Mouse (Mus musculus) intestine, postnatal 0 days (tissue): ENCODE measurements around the gene Parvg. TPM values are rescaled to one million over a fixed set of nuclear protein-coding genes. Genes with fewer than 3 reads are reported as not detected.

ENCODE experiments used
- ATAC-seq: fragments of 200-750 bp; cut with Nextera tagmentation; 2 replicates; pipeline ENCODE4 v1.8.0; 2017; ENCODE audit warnings: mild to moderate bottlenecking, moderate TSS enrichment, moderate library complexity
- H3K27ac ChIP-seq: fragments of 300-500 bp; sonication (generic); 2 replicates; pipeline ENCODE4 v1.5.1; 2014; ENCODE audit warnings: mild to moderate bottlenecking, low read depth, low read length, moderate library complexity
- H3K27me3 ChIP-seq: fragments of 300-500 bp; sonication (generic); replicated peaks from 2 replicates; pipeline ENCODE4 v1.6.1; 2014; ENCODE audit warnings: low read length, mixed read lengths; ENCODE audit not compliant: control insufficient read depth, insufficient read depth
- H3K36me3 ChIP-seq: fragments of 300-500 bp; sonication (generic); 2 replicates; pipeline ENCODE4 v1.6.1; 2014; ENCODE audit warnings: mild to moderate bottlenecking, moderate library complexity; ENCODE audit not compliant: control insufficient read depth, insufficient read depth
- H3K4me1 ChIP-seq: fragments of 300-500 bp; sonication (generic); replicated peaks from 2 replicates; pipeline ENCODE4 v1.6.1; 2014; ENCODE audit warnings: antibody characterized with exemption, low read length, mixed read lengths; ENCODE audit not compliant: control insufficient read depth, insufficient read depth
- H3K4me2 ChIP-seq: fragments of 300-500 bp; sonication (generic); replicated peaks from 2 replicates; pipeline ENCODE4 v1.6.1; 2014; ENCODE audit warnings: low read depth, mild to moderate bottlenecking, moderate library complexity
- H3K4me3 ChIP-seq: fragments of 300-500 bp; sonication (generic); 2 replicates; pipeline ENCODE4 v1.5.1; 2014; ENCODE audit warnings: low read depth, low read length
- H3K9ac ChIP-seq: fragments of 300-500 bp; sonication (generic); 2 replicates; pipeline ENCODE4 v1.6.1; 2014; ENCODE audit warnings: mild to moderate bottlenecking, low read depth, low read length
- H3K9me3 ChIP-seq: fragments of 300-500 bp; sonication (generic); 2 replicates; pipeline ENCODE4 v1.6.1; 2016; ENCODE audit warnings: mixed run types; ENCODE audit not compliant: control insufficient read depth
- CTCF ChIP-seq: sonication (generic); IDR thresholded peaks from 2 replicates; pipeline ENCODE4 v1.5.1; 2016; ENCODE audit warnings: low read depth, mild to moderate bottlenecking, control low read depth, antibody characterized with exemption, moderate library complexity
- WGBS: fragments of 180-500 bp; shearing (Covaris S2); extraction: QIAGEN DNeasy Blood & Tissue Kit; methylation state at CpG from one replicate; pipeline ENCODE4 v1.1.7; 2014; 5-methylcytosine and 5-hydroxymethylcytosine counted together
- polyA plus RNA-seq: library from polyadenylated mRNA; unstranded; fragments of >200 nt; fragmentation: Nextera tagmentation; extraction: Ambion mirVana; gene quantifications from 2 replicates; pipeline ENCODE4 v1.2.1, GENCODE M21; 2015

Parvg gene
- polyA plus RNA-seq, 1 experiment from 2014 or later = 1.2 TPM

DNA sequence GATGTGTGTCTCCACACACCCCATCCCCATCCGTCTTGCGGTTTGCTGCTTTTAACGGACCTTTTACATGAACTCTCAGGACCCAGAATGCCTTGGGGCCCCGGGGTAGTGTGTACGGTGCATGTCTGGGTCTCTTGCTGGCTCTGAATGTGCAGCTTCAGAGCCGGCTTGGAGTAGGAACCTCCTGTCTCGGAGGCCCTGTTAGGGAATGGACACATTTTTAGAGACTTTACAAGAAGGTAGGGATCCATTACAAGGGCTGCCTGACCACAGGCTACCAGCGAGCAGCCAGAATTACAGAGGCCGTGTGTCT, 10.3 kb upstream of the Parvg start:
- no peak for ATAC-seq
- H3K4me1 ChIP-seq = peaks cover 4% of the 10 kb centered on the region; the same call in 1 of the 2 replicates
- H3K27me3 ChIP-seq = no peaks in the 10 kb centered on the region
- no peak overlapping the region for H3K4me3 ChIP-seq
- no peak overlapping the region for H3K4me2 ChIP-seq
- no peak for TF ChIP-seq CTCF
- H3K36me3 ChIP-seq = no peaks in the 10 kb centered on the region
- WGBS = 41% methylated on average over 9 of the region's 9 CpGs
- H3K27ac ChIP-seq = no peak overlapping the region
- no peak overlapping the region for H3K9ac ChIP-seq
- no peaks in the 10 kb centered on the region for H3K9me3 ChIP-seq

DNA sequence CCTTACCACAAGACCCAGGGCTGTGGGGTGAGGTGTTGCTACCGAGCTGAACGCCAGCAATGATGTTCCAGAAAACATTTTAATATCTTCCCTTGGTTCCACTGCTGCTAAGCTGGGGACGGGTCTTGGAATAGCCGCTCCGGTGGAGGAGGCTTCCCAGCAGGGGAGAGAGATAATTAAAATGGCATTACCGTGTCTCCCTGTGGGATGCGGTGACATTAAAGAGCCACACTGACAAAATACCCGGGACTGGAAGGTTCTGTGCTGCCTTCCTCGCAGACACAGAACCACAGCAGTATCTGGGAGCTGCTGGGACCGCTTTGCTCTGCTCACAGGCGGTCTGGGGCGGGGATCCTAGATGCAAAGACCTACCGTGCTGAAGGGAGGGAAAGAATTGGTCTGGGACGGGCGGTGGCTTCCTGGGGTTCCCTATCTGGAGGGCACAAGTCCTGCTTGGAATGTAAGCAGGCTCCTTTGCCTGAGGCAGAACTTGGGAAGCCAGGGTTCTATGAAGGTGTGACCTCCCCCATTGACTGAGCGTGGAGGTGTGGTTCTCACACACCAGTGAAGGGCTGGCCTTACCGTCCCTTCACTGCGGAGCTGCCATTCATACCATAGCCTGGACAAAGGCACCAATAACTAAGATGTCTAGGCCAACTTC, 9.3 kb upstream of the Parvg start:
- WGBS = 60% methylated on average over 18 of the region's 18 CpGs
- ATAC-seq = no peak
- Histone ChIP-seq H3K4me1 (peaks cover 4% of the 10 kb centered on the region; the same call in 1 of the 2 replicates), H3K4me2 (no peak overlapping the region), H3K9me3 (no peaks in the 10 kb centered on the region), H3K36me3 (no peaks in the 10 kb centered on the region), H3K27ac (no peak overlapping the region), H3K9ac (no peak overlapping the region), H3K4me3 (no peak overlapping the region), H3K27me3 (no peaks in the 10 kb centered on the region)
- TF ChIP-seq CTCF = no peak

- no peak for ATAC-seq
These were observed 8.4 kb upstream of the Parvg start for GRCm38 (mm10) chr15:84315276-84316046.

GRCm38 (mm10) chr15:84319393-84319792, 4.4 kb upstream of the Parvg start:
- H3K9ac ChIP-seq = no peak overlapping the region
- TF ChIP-seq CTCF = no peak
- 93% methylated on average over 4 of the region's 4 CpGs for WGBS
- H3K4me3 ChIP-seq = no peak overlapping the region
- H3K27me3 ChIP-seq = no peaks in the 10 kb centered on the region
- no peaks in the 10 kb centered on the region for H3K4me1 ChIP-seq
- no peak overlapping the region for H3K4me2 ChIP-seq
- no peaks in the 10 kb centered on the region for H3K36me3 ChIP-seq
- no peaks in the 10 kb centered on the region for H3K9me3 ChIP-seq
- no peak for ATAC-seq
- no peak overlapping the region for H3K27ac ChIP-seq

More at GRCm38 (mm10) chr15:84315276-84316046, 8.4 kb upstream of the Parvg start:
- Histone ChIP-seq H3K4me1 (peaks cover 4% of the 10 kb centered on the region; the same call in 1 of the 2 replicates), H3K27ac (no peak overlapping the region), H3K9ac (no peak overlapping the region), H3K4me3 (no peak overlapping the region), H3K36me3 (no peaks in the 10 kb centered on the region), H3K27me3 (no peaks in the 10 kb centered on the region), H3K4me2 (no peak overlapping the region), H3K9me3 (no peaks in the 10 kb centered on the region)
- no peak for TF ChIP-seq CTCF
- 54% methylated on average over 15 of the region's 15 CpGs for WGBS

DNA sequence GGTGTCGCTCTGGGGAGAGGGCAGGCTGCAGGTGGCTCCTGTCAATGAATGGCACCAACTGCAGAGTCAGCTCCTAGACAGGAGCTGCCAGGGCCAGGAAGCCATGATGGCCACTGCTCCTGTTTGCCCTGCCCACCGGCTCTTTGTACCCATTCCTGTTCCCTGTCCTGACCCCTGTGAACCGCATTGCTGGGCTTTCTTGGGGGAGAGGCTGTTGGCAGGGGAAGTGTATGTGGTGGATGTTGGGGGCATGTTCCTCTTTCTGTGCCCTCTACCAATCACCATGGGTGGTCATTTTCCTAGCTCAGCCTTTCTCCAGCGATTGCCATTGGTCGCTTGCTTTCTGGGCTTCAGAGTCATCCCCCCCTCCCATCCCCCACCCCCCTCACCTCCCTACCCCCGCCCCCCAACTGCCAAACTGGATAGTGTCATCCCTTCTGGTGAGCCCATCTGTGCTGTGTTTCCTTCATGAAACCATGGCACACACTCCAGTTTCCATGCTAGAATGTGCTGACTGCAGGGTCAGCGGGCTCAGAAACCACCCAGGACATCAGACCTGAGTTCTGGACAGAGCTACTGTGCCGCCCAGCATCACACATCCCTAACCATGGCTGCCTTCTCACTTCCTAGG, 2.2 kb upstream of the Parvg start:
- H3K9me3 ChIP-seq = no peaks in the 10 kb centered on the region
- H3K4me1 ChIP-seq = no peaks in the 10 kb centered on the region
- no peak overlapping the region for H3K4me3 ChIP-seq
- no peak overlapping the region for H3K4me2 ChIP-seq
- H3K36me3 ChIP-seq = no peaks in the 10 kb centered on the region
- no peak for ATAC-seq
- 76% methylated on average over 8 of the region's 8 CpGs for WGBS
- H3K27me3 ChIP-seq = no peaks in the 10 kb centered on the region
- no peak overlapping the region for H3K9ac ChIP-seq
- H3K27ac ChIP-seq = no peak overlapping the region
- TF ChIP-seq CTCF = no peak

GRCm38 (mm10) chr15:84324870-84325553, 1.2 kb downstream of the Parvg start:
- 64% methylated on average over 8 of the region's 8 CpGs for WGBS
- Histone ChIP-seq H3K27me3 (no peaks in the 10 kb centered on the region), H3K36me3 (no peaks in the 10 kb centered on the region), H3K4me1 (no peaks in the 10 kb centered on the region), H3K9me3 (no peaks in the 10 kb centered on the region), H3K4me2 (no peak overlapping the region), H3K27ac (no peak overlapping the region), H3K9ac (no peak overlapping the region), H3K4me3 (no peak overlapping the region)
- ATAC-seq = no peak
- TF ChIP-seq CTCF = no peak
